Mouse (Mus musculus): ENCODE measurements around the gene Hoxd9.

Gene Hoxd9

GRCm38 (mm10) chr2:74697567-74698121 is at the start of gene Hoxd9:
Gene Hoxd9 (plus strand): TSS chr2:74697727.
- no peak for DNase-seq (ENCODE audit: low spot score in 2 of 2)

DNA sequence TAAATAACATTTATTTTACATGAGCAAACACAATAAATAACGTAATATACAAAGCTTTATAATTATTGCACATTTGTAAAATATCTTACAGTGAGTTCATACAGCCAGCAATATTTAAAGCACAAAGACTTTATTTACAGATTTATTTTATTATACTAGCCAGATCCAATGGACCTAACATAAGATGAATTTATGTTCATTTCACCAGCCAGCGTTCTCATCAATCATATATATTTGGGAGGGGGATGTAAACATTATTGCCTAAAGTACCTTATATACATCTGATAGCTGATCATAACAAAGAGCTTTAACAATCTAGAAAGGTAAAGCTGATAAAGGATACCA is 44.6 kb upstream of the Hoxd9 start:
- no peak for DNase-seq (ENCODE audit: low spot score in 2 of 2)

GRCm38 (mm10) chr2:74653781-74654535 is 43.6 kb upstream of the Hoxd9 start:
- no peak for DNase-seq (ENCODE audit: low spot score in 2 of 2)

DNA sequence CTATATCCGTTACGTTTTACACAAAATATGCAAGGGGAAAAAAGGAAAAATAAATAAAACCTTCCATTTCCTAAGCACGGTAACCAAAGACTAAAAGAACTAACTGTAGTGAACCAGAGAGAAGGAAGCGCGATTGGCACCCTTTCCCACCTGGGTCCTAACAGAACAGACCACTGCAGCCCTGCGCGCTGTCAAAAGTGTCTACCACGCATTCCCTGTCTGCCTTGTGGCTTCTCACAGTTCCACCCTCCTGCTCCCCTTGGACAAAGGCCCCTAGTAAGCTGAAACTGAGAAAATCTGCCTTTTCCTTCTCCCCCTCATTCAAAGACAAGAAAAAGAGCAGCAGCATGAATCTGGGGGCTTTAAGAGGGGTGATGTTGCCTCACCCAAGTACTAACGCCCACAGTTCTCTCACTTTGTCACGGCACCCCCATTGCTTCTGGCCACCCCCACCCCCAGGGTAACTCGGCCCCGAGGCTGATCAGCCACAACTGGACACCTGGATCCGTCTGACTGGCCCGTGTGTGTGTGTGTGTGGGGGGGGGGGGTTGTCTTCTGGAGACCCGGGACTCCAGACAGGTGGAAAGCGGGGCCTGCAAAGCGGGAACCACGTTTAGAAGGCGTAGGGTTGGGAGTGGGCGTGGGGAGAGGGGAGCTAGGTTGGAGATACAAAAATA is 42.6 kb upstream of the Hoxd9 start:
- no peak for DNase-seq (ENCODE audit: low spot score in 2 of 2)

DNA sequence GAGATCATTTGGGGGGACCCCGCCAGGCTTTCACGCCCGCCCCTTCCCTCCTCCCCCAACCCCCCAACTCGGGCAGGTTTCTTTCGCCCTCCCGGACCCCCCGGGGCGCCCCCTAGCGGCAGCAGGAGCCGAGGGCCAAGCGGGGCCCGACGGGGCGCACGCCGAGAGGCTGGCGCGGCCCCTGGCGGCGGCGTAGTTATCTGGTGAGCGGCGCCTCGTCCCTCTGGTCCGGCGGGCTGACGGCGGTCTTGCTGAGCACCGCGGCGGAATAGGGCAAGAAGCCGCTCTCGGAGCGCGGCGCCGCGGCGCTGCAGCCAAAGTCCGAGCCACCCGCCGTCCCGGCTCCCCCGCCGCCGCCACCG is 42.1 kb upstream of the Hoxd9 start:
- DNase-seq (ENCODE audit: low spot score in 2 of 2) = no peak

DNA sequence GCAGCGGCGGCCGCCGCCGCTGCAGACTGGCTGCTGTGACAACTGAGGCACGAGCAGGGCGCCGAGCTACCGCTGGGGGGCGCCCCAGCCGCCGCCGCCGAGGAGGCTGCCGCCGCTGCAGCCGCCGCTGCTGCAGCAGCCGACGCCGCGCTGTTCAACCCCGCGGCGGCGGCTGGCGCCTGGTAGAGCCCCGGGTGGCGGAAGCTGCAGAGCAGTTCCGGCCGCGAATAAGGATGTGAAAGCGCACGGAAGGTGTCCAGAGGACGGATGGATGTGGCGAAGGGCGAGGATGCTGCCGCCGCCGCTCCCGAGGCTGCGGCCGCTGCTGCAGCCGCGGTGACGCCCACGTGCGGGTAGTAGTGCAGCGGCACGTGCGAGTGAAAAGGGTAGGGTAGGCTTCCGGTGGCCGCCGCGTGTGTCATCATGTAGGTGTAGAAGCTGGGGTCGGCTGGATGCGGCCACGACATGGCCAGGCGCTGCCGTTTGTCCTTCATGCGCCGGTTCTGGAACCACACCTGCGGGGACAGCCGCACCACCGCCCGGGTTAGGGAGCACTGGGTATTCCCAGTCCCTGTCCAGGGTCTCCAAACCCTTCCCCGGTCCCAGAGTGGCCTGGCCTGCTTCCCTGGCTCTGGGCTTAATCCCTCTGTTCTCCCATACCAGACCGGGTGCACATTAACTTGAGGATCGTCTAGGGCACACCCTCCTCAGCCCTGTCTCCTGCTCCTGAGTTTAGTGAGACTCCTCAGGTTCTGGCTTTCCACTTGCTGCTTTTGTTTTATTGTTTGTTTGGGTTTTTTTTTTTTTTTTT is 41.5 kb upstream of the Hoxd9 start:
- no peak for DNase-seq (ENCODE audit: low spot score in 2 of 2)

- no peak for DNase-seq (ENCODE audit: low spot score in 2 of 2)
Measured at GRCm38 (mm10) chr2:74656632-74657021, 40.9 kb upstream of the Hoxd9 start.

GRCm38 (mm10) chr2:74657251-74658023 is 40.1 kb upstream of the Hoxd9 start:
- no peak for DNase-seq (ENCODE audit: low spot score in 2 of 2)

- DNase-seq (ENCODE audit: low spot score in 2 of 2) = no peak
Measured at GRCm38 (mm10) chr2:74658024-74658666, 39.4 kb upstream of the Hoxd9 start.

DNA sequence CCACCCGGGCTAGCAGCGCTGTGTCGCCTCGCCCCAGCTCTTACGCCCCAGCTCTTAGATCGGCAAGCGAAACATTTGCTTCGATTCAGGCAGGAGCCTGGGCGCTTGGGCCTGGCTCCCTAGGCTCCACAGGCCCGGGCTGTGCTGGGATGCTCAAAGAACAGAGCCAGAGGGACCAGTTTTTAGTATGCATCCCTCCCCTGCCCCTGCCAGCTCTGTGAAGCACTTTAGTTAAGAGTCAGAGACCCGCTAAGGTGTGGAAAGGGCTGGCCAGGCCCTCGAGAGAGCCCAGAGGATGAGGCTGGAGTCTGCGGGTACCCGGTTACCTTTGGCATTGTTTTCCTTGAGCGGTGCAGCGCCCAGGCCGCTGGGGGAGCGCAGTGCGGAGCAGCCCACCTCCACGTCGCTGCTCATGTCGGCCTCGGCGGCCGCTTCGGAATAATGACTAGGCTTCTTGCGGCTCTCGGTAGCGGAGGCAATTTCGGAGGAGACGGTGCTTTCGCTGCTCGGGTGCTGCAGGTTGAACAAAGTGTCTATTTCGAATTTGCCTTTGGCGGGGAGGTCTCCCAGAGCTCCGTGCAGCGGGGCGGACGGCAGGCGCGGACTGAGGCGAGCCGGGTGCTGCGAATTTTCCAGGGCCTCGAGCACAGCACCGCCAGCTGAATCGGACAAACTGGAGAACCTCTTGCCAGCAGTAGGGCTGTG is 38.7 kb upstream of the Hoxd9 start:
- no peak for DNase-seq (ENCODE audit: low spot score in 2 of 2)

DNA sequence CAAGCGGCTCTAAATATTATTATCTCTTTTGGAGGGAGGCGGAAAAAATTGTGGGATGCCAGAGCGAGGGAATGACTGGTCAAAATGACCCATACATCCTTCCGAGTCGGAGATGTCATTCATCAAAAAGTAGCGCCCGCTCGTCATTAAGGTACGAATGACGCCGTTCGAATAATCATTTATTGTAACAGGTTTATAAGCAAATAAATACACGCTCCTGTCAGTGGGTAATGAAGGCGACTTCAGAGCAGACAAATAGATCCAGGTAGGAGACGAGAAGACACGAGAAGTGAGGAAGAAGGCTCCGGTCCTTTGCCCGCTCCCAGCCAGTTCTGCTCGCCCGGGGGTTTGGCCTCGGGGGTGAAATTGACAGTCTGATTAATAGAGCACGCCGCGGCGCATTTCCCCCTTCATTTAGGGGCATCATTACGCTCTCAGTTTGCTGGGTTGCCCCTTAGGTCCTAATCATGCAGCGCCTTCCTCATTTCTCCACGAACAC is 38.0 kb upstream of the Hoxd9 start, which contains the start of gene Evx2:
TSS of gene Evx2 (minus strand) at position 51 of the 499 bp plus-strand sequence.
- DNase-seq (ENCODE audit: low spot score in 2 of 2) = no peak

GRCm38 (mm10) chr2:74660421-74661375 is 36.8 kb upstream of the Hoxd9 start:
- DNase-seq (ENCODE audit: low spot score in 2 of 2) = no peak

- DNase-seq (ENCODE audit: low spot score in 2 of 2) = peak in 1 of 2 experiments; percentile 27
Measured at GRCm38 (mm10) chr2:74661685-74662084, 35.8 kb upstream of the Hoxd9 start.

DNA sequence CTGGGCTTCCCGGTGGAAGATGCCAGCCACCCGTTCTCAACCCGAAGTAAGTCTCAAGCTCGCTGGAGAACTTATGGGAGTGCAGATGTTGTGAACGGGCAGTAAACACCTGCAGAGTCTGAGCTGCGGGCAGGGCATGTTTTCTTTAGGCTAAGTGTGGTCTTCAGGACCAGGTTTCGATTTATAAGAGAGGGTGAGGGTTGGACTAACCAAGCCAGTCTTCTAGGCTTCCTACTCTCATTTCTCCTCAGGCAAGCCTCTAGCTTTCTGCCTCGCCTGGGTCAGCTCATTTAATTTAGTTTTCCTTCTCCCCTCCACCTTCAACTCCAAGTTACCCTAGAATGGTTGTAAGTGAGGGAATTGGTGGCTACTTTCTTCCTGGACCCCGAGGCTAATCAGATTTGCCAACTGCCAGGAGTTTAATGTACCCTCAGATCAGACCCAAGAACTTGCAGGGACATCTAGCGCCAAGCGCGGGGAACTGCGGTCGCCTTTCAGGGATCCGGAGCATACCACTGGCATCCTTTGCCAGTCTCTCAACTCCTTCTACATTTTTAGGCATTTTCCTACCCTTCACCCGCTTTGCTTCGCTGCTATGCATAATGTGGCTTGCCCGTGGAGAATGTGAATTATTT is 34.1 kb upstream of the Hoxd9 start:
- DNase-seq (ENCODE audit: low spot score in 2 of 2) = no peak

- DNase-seq (ENCODE audit: low spot score in 2 of 2) = no peak
Measured at GRCm38 (mm10) chr2:74666411-74666810, 31.1 kb upstream of the Hoxd9 start.

GRCm38 (mm10) chr2:74667191-74667841 is 30.2 kb upstream of the Hoxd9 start:
- no peak for DNase-seq (ENCODE audit: low spot score in 2 of 2)

DNA sequence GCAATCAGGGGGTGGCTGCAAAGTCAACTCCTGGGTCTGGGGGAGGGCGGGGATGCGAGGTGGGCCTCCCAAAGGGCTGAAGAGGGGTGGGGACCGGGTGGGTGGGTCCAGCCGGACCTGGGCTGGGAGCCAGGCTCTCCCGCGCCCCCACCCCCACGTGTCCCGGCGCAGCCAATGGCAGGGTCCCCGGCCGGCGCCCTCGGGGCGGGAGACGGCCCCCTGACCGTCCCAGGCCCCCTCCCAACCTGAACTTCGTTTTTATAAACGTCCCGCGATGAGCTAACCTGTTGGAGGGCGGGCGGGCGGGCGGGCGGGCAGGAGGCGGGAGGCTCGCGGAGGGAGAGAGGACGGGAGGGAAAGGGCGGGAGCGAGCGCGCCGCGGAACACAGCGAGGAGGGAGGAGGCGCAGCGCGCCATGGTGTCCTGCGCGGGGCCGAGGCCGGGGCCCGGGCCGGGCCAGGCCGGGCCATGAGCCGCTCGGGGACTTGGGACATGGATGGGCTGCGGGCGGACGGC is 29.6 kb upstream of the Hoxd9 start, which contains the start of gene Hoxd13:
TSS of gene Hoxd13 (plus strand) at position 469 of the 516 bp plus-strand sequence.
- DNase-seq (ENCODE audit: low spot score in 2 of 2) = no peak
